Mouse (Mus musculus) G1E (cell line): ENCODE measurements around the gene Metap2.

ENCODE experiments used
- CTCF ChIP-seq: IDR thresholded peaks from 2 replicates; pipeline ENCODE4 v1.5.1; 2012; ENCODE audit warnings: low read depth, low read length, inconsistent platforms, mixed read lengths
- GATA1 ChIP-seq: IDR thresholded peaks from 2 replicates; pipeline ENCODE4 v1.6.1; 2012; ENCODE audit warnings: borderline replicate concordance, low read length, inconsistent platforms, mixed read lengths
- GATA2 ChIP-seq: IDR thresholded peaks from 2 replicates; pipeline ENCODE4 v1.6.1; 2012; ENCODE audit warnings: low read depth, low read length, inconsistent platforms, borderline replicate concordance
- POLR2AphosphoS5 ChIP-seq: IDR thresholded peaks from 2 replicates; pipeline ENCODE4 v1.6.1; 2012; ENCODE audit warnings: low read depth, low read length, inconsistent platforms; ENCODE audit not compliant: insufficient replicate concordance
- TAL1 ChIP-seq: conservative IDR thresholded peaks from 2 replicates; pipeline ENCODE4 v1.6.1; 2012; ENCODE audit warnings: low read depth, low read length, inconsistent platforms, mixed read lengths

DNA sequence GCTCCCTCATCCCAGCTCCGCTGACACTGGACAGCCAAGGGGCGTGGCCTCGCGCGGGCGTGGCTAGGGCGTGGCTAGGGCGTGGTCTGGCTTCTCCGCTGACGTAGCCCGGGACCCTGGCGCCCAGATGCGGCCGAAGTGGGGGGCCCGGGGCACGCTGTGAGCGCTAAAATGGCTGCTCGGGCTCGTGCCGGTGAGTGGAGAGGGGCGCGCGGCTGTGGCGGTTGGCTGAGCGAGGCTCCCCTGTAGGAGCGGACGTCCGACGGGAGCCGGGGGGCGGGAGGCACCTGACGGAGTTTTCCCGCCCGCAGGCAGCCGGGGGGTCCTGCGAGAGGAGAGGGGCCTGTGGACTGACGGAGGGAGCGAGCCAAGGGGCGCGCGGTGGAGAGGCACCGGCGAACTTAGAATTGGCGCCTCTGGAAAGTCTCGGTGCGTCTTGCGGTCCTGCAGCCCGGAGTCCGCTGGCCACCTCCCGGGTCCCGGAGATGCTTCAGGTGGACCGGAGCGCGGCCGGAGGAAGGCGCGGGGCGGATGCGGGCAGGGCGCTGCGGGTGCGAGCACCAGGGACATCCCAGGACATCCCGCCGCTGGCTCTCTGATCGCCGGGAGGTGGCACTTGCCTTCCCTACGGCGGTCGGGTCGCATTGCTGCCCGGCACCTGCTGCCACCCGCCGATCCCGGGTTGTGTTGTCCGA lies 63.0 kb downstream of the Metap2 start:
- TF ChIP-seq POLR2AphosphoS5 (no peak), CTCF (no peak), GATA1 (no peak), TAL1 (no peak), GATA2 (no peak)
